Mouse (Mus musculus) urinary bladder, postnatal 0 days (tissue): ENCODE data around the gene Pik3r5. TPM values are rescaled to one million over a fixed set of nuclear protein-coding genes. Genes with fewer than 3 reads are reported as not detected.

ENCODE experiments used
- polyA plus RNA-seq: library from polyadenylated mRNA; unstranded; fragments of >200 nt; fragmentation: Nextera tagmentation; extraction: Ambion mirVana; gene quantifications from 2 replicates; pipeline ENCODE4 v1.2.1, GENCODE M21; 2015

The Pik3r5 gene
- polyA plus RNA-seq = 0.99 and 1.9 TPM in 2 replicates

GRCm38 (mm10) chr11:68431699-68432360 lies at the start of gene Pik3r5:
Pik3r5 (plus strand) TSS chr11:68432121.

GRCm38 (mm10) chr11:68400727-68401219 lies 31.1 kb upstream of the Pik3r5 start, which contains the start of gene Ntn1:
Ntn1 (minus strand) TSS chr11:68400823.

GRCm38 (mm10) chr11:68502902-68503629 lies 71.1 kb downstream of the Pik3r5 start, which contains the start of gene Pik3r6:
Pik3r6 (plus strand) TSS chr11:68503019.

Other genes starting within 250 kb of the Pik3r5 start
- gene Ntn1, start 31.3 kb upstream of the Pik3r5 start, polyA plus RNA-seq = 1.6 and 2.1 TPM in 2 replicates
- gene Pik3r6, start 70.9 kb downstream of the Pik3r5 start, polyA plus RNA-seq = 1.6 and 1.8 TPM in 2 replicates
- 1.3 and 1.7 TPM in 2 replicates for gene Mfsd6l, start 124.1 kb downstream of the Pik3r5 start, polyA plus RNA-seq
- not detected in 2 replicates for gene Ccdc42, start 154.9 kb downstream of the Pik3r5 start, polyA plus RNA-seq